Mouse (Mus musculus) liver, adult 2 months (tissue): ENCODE measurements around the gene Ddn.

Experiments used
- CTCF ChIP-seq: fragments of 200-500 bp; IDR thresholded peaks from 2 replicates; pipeline ENCODE4 v1.5.1; 2011; ENCODE audit warnings: low read depth, low read length, control low read depth
- POLR2A ChIP-seq: fragments of 200-500 bp; IDR thresholded peaks from 2 replicates; pipeline ENCODE4 v1.6.1; 2011; ENCODE audit warnings: low read length, control low read depth; ENCODE audit not compliant: insufficient read depth; ENCODE audit errors: extremely low read depth

DNA sequence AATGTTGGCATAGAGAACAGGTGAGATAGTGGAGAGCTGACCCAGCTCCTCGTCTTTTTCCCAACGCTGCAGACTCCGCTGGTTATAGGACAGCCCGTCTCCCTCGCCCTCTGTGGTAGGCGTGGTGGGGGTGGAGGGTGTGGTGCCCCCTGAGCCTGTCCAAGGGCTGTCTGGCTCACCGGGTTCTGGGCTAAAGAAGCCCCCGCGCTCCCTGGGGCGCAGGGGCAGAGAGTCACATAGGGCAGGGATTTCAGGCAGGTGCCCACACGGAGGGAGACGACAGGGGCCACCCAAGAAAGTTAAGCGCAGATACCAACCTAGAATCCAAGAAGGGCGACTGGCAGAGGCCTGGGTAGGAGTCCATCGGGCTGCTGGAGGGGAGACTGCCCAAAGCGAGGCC, 44.9 kb upstream of the Ddn start:
- TF ChIP-seq CTCF, result no peak
- no peak for TF ChIP-seq POLR2A
